Mouse (Mus musculus): Measurements from ENCODE around the gene Bloc1s4. TPM values are rescaled to one million over a fixed set of nuclear protein-coding genes. Genes with fewer than 3 reads are reported as not detected.

Bloc1s4 gene
- polyA plus RNA-seq, 1 experiment from 2014 or later, result 27.1 TPM

DNA sequence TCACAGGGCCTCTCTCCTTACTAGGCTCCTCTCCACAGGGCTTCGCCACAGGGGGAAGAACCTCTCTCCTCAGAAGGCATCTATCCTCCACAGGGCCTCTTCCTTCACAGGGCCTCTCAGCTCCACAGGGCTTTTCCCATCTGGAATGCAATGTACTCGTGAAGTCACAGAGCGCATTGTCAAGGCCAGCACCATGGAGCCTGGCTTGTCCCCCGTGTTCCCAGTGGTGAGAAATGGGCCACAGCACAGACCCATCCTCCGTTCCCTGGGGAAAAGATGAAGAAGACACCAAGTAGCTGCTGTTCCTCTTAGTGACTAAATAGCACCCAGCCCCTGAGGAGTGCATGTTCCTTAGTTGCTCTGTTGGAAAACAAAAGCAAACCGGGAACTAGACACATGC lies 43.8 kb downstream of the Bloc1s4 start:
- peaks cover 25% of the 10 kb centered on the region for H3K4me1 ChIP-seq
- no peaks in the 10 kb centered on the region for H3K27me3 ChIP-seq (ENCODE audit: insufficient read depth, poor library complexity, severe bottlenecking)
- H3K27ac ChIP-seq, result no peak overlapping the region
- H3K4me3 ChIP-seq, result no peak overlapping the region
- 80% methylated on average over 6 of the region's 6 CpGs for WGBS
- no peak for DNase-seq (ENCODE audit: low spot score)
- no peaks in the 10 kb centered on the region for H3K36me3 ChIP-seq
- no peaks in the 10 kb centered on the region for H3K9me3 ChIP-seq

GRCm38 (mm10) chr5:36700939-36701620 lies 47.4 kb downstream of the Bloc1s4 start:
- H3K27ac ChIP-seq, result peak overlapping the region; percentile 72
- no peak for DNase-seq (ENCODE audit: low spot score)
- 58% methylated on average over 6 of the region's 6 CpGs for WGBS

DNA sequence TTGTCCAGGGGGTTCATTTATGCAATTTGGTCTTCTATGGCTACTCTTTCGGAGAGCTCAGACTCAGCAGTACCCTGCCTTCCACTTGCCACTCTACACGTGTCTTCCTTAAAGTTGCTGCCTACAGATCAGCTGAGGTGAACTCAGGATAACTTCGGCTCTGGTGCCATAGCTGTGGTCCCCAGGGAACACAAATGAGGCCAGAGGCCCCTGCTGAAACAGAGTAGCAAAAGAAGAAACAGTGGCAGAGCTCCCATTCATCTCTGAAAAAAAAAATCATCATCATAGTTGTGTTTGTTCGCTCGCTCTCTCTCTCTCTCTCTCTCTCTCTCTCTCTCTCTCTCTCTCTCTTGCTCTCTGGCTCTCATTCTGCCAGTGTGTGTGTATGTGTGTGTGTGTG lies 49.8 kb downstream of the Bloc1s4 start:
- no peak for DNase-seq (ENCODE audit: low spot score)
- peaks cover 50% of the 10 kb centered on the region for H3K4me1 ChIP-seq
- H3K9me3 ChIP-seq, result no peaks in the 10 kb centered on the region
- H3K27me3 ChIP-seq (ENCODE audit: insufficient read depth, poor library complexity, severe bottlenecking), result no peaks in the 10 kb centered on the region
- no peak overlapping the region for H3K27ac ChIP-seq
- H3K4me3 ChIP-seq, result no peak overlapping the region
- 73% methylated on average over 5 of the region's 5 CpGs for WGBS
- H3K36me3 ChIP-seq, result no peaks in the 10 kb centered on the region

More at GRCm38 (mm10) chr5:36700939-36701620, 47.4 kb downstream of the Bloc1s4 start:
- Histone ChIP-seq H3K4me3 (no peak overlapping the region), H3K9me3 (no peaks in the 10 kb centered on the region), H3K4me1 (peaks cover 46% of the 10 kb centered on the region), H3K36me3 (no peaks in the 10 kb centered on the region), H3K27me3 (ENCODE audit: insufficient read depth, poor library complexity, severe bottlenecking) (no peaks in the 10 kb centered on the region)

- H3K9me3 ChIP-seq, result no peaks in the 10 kb centered on the region
- H3K27me3 ChIP-seq (ENCODE audit: insufficient read depth, poor library complexity, severe bottlenecking), result no peaks in the 10 kb centered on the region
- peaks cover 55% of the 10 kb centered on the region for H3K4me1 ChIP-seq
- H3K27ac ChIP-seq, result no peak overlapping the region
- H3K36me3 ChIP-seq, result no peaks in the 10 kb centered on the region
- 79% methylated on average over 7 of the region's 7 CpGs for WGBS
- peak; percentile 61 for DNase-seq (ENCODE audit: low spot score)
- no peak overlapping the region for H3K4me3 ChIP-seq
Observed at GRCm38 (mm10) chr5:36698067-36698670, 50.3 kb downstream of the Bloc1s4 start.

Other genes with a start within 250 kb of the Bloc1s4 start
- gene Tbc1d14, start 155.4 kb downstream of the Bloc1s4 start, polyA plus RNA-seq (2016; fragmentation: Nextera tagmentation; extraction: Ambion mirVana), result 22.5 and 26.8 TPM in 2 replicates
- gene D5Ertd579e, start 52.6 kb downstream of the Bloc1s4 start, polyA plus RNA-seq (2016; fragmentation: Nextera tagmentation; extraction: Ambion mirVana), result 25.5 and 33.7 TPM in 2 replicates
- gene Mrfap1, start 48.1 kb upstream of the Bloc1s4 start, polyA plus RNA-seq (2016; fragmentation: Nextera tagmentation; extraction: Ambion mirVana), result 366 and 466 TPM in 2 replicates
- 12.6 and 20.6 TPM in 2 replicates for gene Man2b2, start 82.0 kb upstream of the Bloc1s4 start, polyA plus RNA-seq (2016; fragmentation: Nextera tagmentation; extraction: Ambion mirVana)
- gene Ppp2r2c, start 119.9 kb upstream of the Bloc1s4 start, polyA plus RNA-seq (2016; fragmentation: Nextera tagmentation; extraction: Ambion mirVana), result 0.03 TPM in 1 of 2 replicates, not detected in the other
- gene Wfs1, start 240.6 kb upstream of the Bloc1s4 start, polyA plus RNA-seq (2016; fragmentation: Nextera tagmentation; extraction: Ambion mirVana), result 17.4 and 30.7 TPM in 2 replicates

Measured in heart, embryonic 10.5 days (tissue).